Mouse (Mus musculus) E14TG2a.4 (cell line): ENCODE data around the gene Gna11.

Source experiments
- CTCF ChIP-seq: conservative IDR thresholded peaks from 2 replicates; pipeline ENCODE4 v1.5.1; 2014; ENCODE audit warnings: low read length
- NANOG ChIP-seq: IDR thresholded peaks from 2 replicates; pipeline ENCODE4 v1.6.1; 2014; ENCODE audit warnings: borderline replicate concordance, low read length, mixed read lengths

GRCm38 (mm10) chr10:81542727-81543460 lies 2.1 kb downstream of the Gna11 start:
- TF ChIP-seq CTCF (no peak), NANOG (no peak)
